Mouse (Mus musculus) lung, adult 2 months (tissue): ENCODE data around the gene Frat2.

Source experiments
- CTCF ChIP-seq: fragments of 200-500 bp; IDR thresholded peaks from 2 replicates; pipeline ENCODE4 v1.5.1; 2011; ENCODE audit warnings: mild to moderate bottlenecking, low read length, control low read depth; ENCODE audit not compliant: insufficient read depth
- POLR2A ChIP-seq: fragments of 200-500 bp; IDR thresholded peaks from 2 replicates; pipeline ENCODE4 v1.6.1; 2011; ENCODE audit warnings: low read depth, mild to moderate bottlenecking, control low read depth, low read length, borderline replicate concordance; ENCODE audit errors: extremely low read depth

DNA sequence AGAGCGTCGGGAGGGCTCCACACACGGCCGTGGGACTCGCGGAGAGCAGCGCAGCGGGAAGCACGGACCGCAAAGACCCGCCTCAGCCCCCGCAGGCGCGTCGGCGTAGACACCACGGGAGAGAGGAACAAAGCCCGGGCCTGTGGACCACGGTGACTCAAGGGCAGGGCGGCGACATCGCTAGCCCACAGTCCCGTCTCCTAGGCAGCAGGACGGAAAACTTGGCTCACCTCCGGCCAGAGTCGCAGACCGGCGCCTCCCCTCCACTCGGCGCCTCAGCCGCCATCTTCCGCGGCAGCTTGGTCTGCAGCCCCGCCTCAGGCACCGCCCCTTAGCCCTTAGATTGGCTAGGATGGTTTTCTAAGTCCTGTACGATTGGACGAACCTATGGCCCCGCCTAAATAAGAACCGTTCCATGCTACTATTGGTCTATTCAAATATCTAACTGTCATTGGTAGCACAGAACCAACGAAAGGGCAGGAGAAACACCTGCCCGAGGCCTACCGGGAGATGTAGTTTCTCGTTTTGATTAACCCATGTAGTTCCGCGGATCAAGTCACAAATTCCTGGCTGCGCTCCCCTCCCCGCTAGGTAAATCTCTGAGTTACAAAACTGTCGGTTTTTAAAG is 46.1 kb downstream of the Frat2 start, which contains the start of gene Arhgap19:
- peak; percentile 57; the same call in 1 of the 2 replicates for TF ChIP-seq POLR2A
- TF ChIP-seq CTCF: no peak
